Mouse (Mus musculus) E14TG2a.4 (cell line): ENCODE measurements around the gene Htatip2.

Source experiments
- CTCF ChIP-seq: conservative IDR thresholded peaks from 2 replicates; pipeline ENCODE4 v1.5.1; 2014; ENCODE audit warnings: low read length
- NANOG ChIP-seq: IDR thresholded peaks from 2 replicates; pipeline ENCODE4 v1.6.1; 2014; ENCODE audit warnings: borderline replicate concordance, low read length, mixed read lengths
- POU5F1 ChIP-seq: IDR thresholded peaks from 2 replicates; pipeline ENCODE4 v1.6.1; 2014; ENCODE audit warnings: low read length, borderline replicate concordance

DNA sequence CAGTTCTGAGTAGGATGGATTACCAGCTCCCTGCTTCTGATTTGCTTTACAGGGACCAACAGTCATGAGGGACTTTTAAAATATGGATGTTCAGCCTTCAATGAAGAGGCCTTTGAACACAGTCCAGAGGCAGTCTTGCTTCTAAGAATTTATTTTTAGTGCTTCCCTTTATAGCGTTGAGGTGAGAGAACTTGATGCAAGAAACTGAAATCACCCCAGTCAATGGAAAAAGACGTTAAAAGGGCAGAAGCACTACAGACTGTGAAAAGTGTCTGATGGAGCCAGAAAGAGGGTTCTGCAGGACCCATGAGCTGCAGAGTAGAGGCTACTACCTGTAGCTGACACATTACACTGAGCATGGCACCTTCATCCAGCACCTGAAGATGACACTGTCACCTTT, 63.1 kb downstream of the Htatip2 start:
- no peak for TF ChIP-seq CTCF
- no peak for TF ChIP-seq NANOG
- TF ChIP-seq POU5F1 = no peak
